Mouse (Mus musculus) CD4-positive naive resting alpha-beta T cell, adult 76 days (primary cell): ENCODE data around the gene Spib. TPM values are rescaled to one million over a fixed set of nuclear protein-coding genes. Genes with fewer than 3 reads are reported as not detected.

Source experiments
- total RNA-seq: library from RNA; stranded (reverse); gene quantifications from one replicate; pipeline ENCODE4 v1.2.4, GENCODE M21; 2023

Gene Spib
- total RNA-seq = 25.1 TPM

DNA sequence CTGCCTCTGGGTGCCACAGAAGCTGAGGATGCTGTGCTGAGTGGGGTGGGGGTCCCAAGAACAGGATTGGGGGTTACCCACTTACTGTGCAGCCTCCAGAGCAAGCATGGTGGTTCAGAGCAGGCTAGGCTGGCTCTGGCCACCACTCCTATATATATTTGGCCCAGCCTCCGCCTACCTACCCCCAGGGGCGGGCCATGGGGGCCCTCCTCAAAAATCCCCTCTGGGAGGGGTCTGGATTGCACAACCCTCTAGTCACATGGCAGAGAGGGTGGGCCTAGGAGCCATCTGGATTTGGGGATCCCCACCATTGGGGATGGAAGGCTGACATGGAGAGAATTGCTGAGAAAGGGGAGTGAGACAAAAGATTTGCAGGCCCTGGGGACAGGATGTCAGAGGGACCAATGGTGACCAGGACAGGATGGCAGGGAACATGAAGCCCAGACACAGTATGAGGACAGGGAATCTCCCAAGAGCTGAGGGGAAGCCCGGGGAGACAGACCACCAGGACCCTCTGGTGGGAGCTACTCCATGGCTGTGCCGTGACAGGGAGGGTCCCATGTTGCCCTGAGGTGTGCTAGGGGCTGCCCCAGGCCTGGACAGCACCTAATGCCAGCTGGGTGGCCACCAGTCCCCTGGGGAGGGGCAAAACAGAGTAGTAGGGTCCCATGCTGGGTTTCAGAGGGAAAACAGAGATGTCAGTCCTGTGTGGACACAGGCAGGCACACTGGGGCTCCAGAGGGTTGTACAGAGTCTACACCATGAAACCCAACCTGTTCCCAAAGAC is at the start of gene Spib:
Gene Spib (minus strand): TSS at position 126 of the 787 bp plus-strand sequence.

GRCm38 (mm10) chr7:44572213-44572701 is 40.4 kb upstream of the Spib start, which contains the start of gene Napsa:
Napsa (plus strand) TSS chr7:44572380.

GRCm38 (mm10) chr7:44553826-44554225 is 22.0 kb upstream of the Spib start, which contains the start of gene Nr1h2:
Nr1h2 (minus strand) TSS chr7:44553951.

DNA sequence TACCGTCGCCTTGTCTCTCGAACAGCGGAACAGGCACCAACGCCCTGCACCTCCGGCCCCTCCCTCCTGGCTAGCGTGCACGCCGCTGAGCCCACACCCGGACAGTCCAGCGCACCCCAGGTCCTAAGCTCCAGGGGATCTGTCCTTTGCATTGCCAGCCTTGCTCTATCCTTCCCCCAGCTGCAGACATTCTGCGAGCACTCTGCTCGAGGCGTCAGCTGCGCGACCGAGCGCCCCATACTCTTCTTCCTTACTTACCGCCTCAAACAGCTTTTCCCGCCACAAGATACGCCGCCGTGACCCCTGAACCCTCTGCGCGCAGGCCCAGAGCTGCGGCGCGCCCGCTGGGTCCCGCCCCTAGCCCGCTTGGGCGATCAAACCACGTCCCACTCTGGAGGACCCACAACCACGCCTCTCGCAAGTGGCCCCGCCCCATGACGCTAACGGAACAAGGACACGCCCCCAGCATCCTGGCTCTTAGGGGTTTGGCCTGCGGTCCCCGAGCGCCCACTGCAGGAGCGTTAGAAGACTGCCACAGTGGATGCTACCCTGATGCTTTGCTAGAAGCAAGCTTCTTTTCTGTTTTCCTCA is 16.7 kb upstream of the Spib start, which contains the start of gene Pold1:
Gene Pold1 (minus strand): TSS at position 353 of the 591 bp plus-strand sequence.

DNA sequence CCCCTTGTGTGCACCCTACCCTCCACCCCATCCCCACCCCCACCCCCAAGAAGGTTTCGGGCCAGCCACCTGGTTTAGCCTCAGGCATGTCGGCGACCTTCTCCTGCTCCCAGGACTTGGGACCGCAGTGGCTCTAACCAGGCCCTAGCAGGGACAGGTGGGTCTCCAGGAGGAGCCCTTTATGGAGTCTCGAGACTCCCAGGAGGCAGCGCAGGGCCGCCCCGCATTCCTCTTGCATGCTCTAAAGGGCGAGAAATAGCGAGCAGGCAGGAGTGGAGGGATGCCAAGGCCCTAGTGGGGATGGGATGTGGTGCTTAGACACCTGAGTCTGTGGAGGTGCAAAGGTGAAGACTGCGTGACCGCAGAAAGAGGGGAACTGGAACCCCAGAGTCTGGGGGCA is 7.4 kb downstream of the Spib start, which contains the start of gene Mybpc2:
Gene Mybpc2 (minus strand): TSS at position 155 of the 400 bp plus-strand sequence.

DNA sequence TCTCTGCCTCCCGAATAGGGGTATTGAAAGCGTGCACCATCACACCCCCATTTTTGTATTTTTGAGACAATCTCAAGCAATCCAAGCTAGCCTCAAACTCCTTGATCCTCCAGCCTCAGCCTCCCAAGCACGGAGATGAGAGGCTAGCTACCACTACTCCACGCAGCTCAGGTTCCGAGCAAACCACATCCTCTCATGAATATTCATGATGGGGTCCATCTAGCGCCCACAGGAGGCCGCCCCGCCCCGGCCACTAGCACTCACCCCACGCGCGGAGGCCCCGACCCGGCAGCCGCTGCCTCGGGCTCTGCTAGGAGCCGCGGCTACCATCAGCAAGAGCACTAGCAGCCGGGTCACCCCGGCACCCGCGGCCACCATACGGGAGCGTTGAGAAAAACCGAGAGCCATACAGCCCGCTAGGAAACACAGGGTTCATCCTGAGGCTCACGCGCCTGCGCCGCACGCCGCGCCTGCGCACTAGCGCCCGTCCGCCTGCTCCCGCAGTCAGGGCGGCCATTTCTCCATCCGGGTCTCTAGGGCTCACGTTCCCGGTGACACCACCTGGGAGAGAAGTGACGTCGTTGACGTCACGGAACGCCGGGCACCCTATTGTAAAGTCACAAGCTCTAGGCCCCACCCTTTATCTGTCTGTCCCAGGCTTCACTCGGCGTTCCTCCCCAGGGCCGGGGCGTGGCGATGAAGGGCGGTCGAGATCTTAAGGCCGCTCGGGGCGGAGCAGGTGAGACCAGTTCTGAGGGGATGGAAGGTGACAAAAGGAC is 35.7 kb downstream of the Spib start, which contains the start of the genes Emc10 and Fam71e1:
Gene Emc10 (minus strand): TSS at position 538 of the 779 bp plus-strand sequence.
Gene Fam71e1 (plus strand): TSS at position 590 of the 779 bp plus-strand sequence.

Other genes with a start within 250 kb of the Spib start
- 0.67 TPM for gene Clec11a, start 225.2 kb downstream of the Spib start, total RNA-seq
- gene Shank1, start 221.8 kb downstream of the Spib start, total RNA-seq = 3.0 TPM
- gene Syt3, start 148.0 kb downstream of the Spib start, total RNA-seq = not detected
- not detected for gene 1700008O03Rik, start 146.3 kb downstream of the Spib start, total RNA-seq
- gene Lrrc4b, start 103.1 kb downstream of the Spib start, total RNA-seq = not detected
- not detected for gene Aspdh, start 66.7 kb downstream of the Spib start, total RNA-seq
- 47.6 TPM for gene Josd2, start 64.1 kb downstream of the Spib start, total RNA-seq
- gene Emc10, start 35.5 kb downstream of the Spib start, total RNA-seq = 80.4 TPM
- 6.6 TPM for gene Fam71e1, start 35.5 kb downstream of the Spib start, total RNA-seq
- gene Mybpc2, start 7.4 kb downstream of the Spib start, total RNA-seq = 1.7 TPM
- gene Pold1, start 16.8 kb upstream of the Spib start, total RNA-seq = 41.4 TPM
- gene Nr1h2, start 21.9 kb upstream of the Spib start, total RNA-seq = 291 TPM
- 38.9 TPM for gene Napsa, start 40.3 kb upstream of the Spib start, total RNA-seq
- 1.00 TPM for gene Kcnc3, start 58.6 kb upstream of the Spib start, total RNA-seq
- gene Myh14, start 138.8 kb upstream of the Spib start, total RNA-seq = not detected
- gene Izumo2, start 176.7 kb upstream of the Spib start, total RNA-seq = not detected
- gene Vrk3, start 216.3 kb upstream of the Spib start, total RNA-seq = 70.7 TPM
- gene Zfp473, start 219.0 kb upstream of the Spib start, total RNA-seq = 0.88 TPM